Mouse (Mus musculus) small intestine, adult 2 months (tissue): ENCODE results near the gene Pex7. TPM values are rescaled to one million over a fixed set of nuclear protein-coding genes. Genes with fewer than 3 reads are reported as not detected.

Experiments
- H3K27ac ChIP-seq: fragments of 200-500 bp; 2 replicates; pipeline ENCODE4 v1.5.1; 2012; ENCODE audit warnings: low read depth, low read length, control low read depth, inconsistent platforms; ENCODE audit not compliant: insufficient read depth
- H3K27me3 ChIP-seq: fragments of 200-500 bp; 2 replicates; pipeline ENCODE4 v1.6.1; 2012; ENCODE audit warnings: mild to moderate bottlenecking, moderate library complexity, low read length, inconsistent platforms; ENCODE audit not compliant: control insufficient read depth, insufficient read depth
- H3K36me3 ChIP-seq: fragments of 200-500 bp; 2 replicates; pipeline ENCODE4 v1.6.1; 2012; ENCODE audit warnings: mild to moderate bottlenecking, low read length, control low read depth, inconsistent platforms; ENCODE audit not compliant: control insufficient read depth, insufficient read depth
- H3K4me1 ChIP-seq: fragments of 200-500 bp; 2 replicates; pipeline ENCODE4 v1.6.1; 2012; ENCODE audit warnings: low read length, inconsistent platforms, mixed read lengths; ENCODE audit not compliant: control insufficient read depth, insufficient read depth, insufficient read length
- H3K4me3 ChIP-seq: fragments of 200-500 bp; 2 replicates; pipeline ENCODE4 v1.5.1; 2012; ENCODE audit warnings: low read depth, mild to moderate bottlenecking, control low read depth, inconsistent platforms, low read length, moderate library complexity
- CTCF ChIP-seq: fragments of 200-500 bp; IDR thresholded peaks from 2 replicates; pipeline ENCODE4 v1.5.1; 2012; ENCODE audit warnings: low read depth, mild to moderate bottlenecking, control low read depth, inconsistent platforms, low read length, moderate library complexity, mixed read lengths; ENCODE audit not compliant: insufficient replicate concordance, insufficient read length; ENCODE audit errors: extremely low read depth
- POLR2A ChIP-seq: fragments of 200-500 bp; IDR thresholded peaks from 2 replicates; pipeline ENCODE4 v1.6.1; 2012; ENCODE audit warnings: low read depth, mild to moderate bottlenecking, control low read depth, inconsistent platforms, low read length, moderate library complexity
- WGBS: fragments of 180-500 bp; shearing (Covaris S2); methylation state at CpG from one replicate; pipeline ENCODE4 v1.1.7; 2018; 5-methylcytosine and 5-hydroxymethylcytosine counted together
- polyA plus RNA-seq: library from polyadenylated mRNA; depleted of rRNA; stranded (reverse); fragments of >200 nt; gene quantifications from 2 replicates; pipeline ENCODE4 v1.2.3, GENCODE M21; 2012

Pex7 gene
- polyA plus RNA-seq, 1 experiment: 26.1 TPM

- no peaks in the 10 kb centered on the region for H3K36me3 ChIP-seq
- no peaks in the 10 kb centered on the region for H3K27me3 ChIP-seq
- no peak overlapping the region for H3K4me3 ChIP-seq
- H3K4me1 ChIP-seq: peaks cover 18% of the 10 kb centered on the region; the same call in 1 of the 2 replicates
- TF ChIP-seq CTCF (no peak), POLR2A (no peak)
- no peak overlapping the region for H3K27ac ChIP-seq
- 61% methylated on average over 8 of the region's 8 CpGs for WGBS
Observed at GRCm38 (mm10) chr10:19939282-19939705, 31.8 kb upstream of the Pex7 start.

- Histone ChIP-seq H3K27ac (no peak overlapping the region), H3K36me3 (no peaks in the 10 kb centered on the region), H3K4me1 (peaks cover 18% of the 10 kb centered on the region; the same call in 1 of the 2 replicates), H3K4me3 (no peak overlapping the region), H3K27me3 (no peaks in the 10 kb centered on the region)
- TF ChIP-seq CTCF (no peak), POLR2A (no peak)
- WGBS: 29% methylated on average over 6 of the region's 6 CpGs
Observed at GRCm38 (mm10) chr10:19938738-19939137, 31.2 kb upstream of the Pex7 start.

- Histone ChIP-seq H3K4me3 (no peak overlapping the region), H3K27ac (no peak overlapping the region), H3K36me3 (no peaks in the 10 kb centered on the region), H3K4me1 (peaks cover 18% of the 10 kb centered on the region; the same call in 1 of the 2 replicates), H3K27me3 (no peaks in the 10 kb centered on the region)
- WGBS: 59% methylated on average over 9 of the region's 9 CpGs
- no peak for TF ChIP-seq POLR2A
Observed at GRCm38 (mm10) chr10:19936961-19937708, 29.6 kb upstream of the Pex7 start.

- no peak overlapping the region for H3K27ac ChIP-seq
- H3K4me1 ChIP-seq: peaks cover 18% of the 10 kb centered on the region; the same call in 1 of the 2 replicates
- TF ChIP-seq CTCF (no peak), POLR2A (no peak)
- H3K27me3 ChIP-seq: no peaks in the 10 kb centered on the region
- H3K4me3 ChIP-seq: no peak overlapping the region
- H3K36me3 ChIP-seq: no peaks in the 10 kb centered on the region
- WGBS: 36% methylated on average over 4 of the region's 4 CpGs
Observed at GRCm38 (mm10) chr10:19935821-19936367, 28.4 kb upstream of the Pex7 start.

GRCm38 (mm10) chr10:19935295-19935623 is 27.8 kb upstream of the Pex7 start:
- no peak overlapping the region for H3K27ac ChIP-seq
- peak overlapping the region; percentile 98 for H3K4me3 ChIP-seq
- H3K27me3 ChIP-seq: no peaks in the 10 kb centered on the region
- H3K36me3 ChIP-seq: no peaks in the 10 kb centered on the region
- WGBS: 2% methylated on average over 10 of the region's 10 CpGs
- peaks cover 18% of the 10 kb centered on the region; the same call in 1 of the 2 replicates for H3K4me1 ChIP-seq
- TF ChIP-seq POLR2A (no peak), CTCF (no peak)

GRCm38 (mm10) chr10:19934384-19935294 is 27.1 kb upstream of the Pex7 start, which contains the start of gene Map3k5:
Map3k5 (plus strand) TSS chr10:19934472.
- under 1% methylated on average over 95 of the region's 95 CpGs for WGBS
- Histone ChIP-seq H3K36me3 (no peaks in the 10 kb centered on the region), H3K27ac (peak within 1 kb of the TSS; percentile 95), H3K27me3 (no peaks in the 10 kb centered on the region), H3K4me1 (peaks cover 14% of the 10 kb centered on the region; the same call in 1 of the 2 replicates), H3K4me3 (peak within 1 kb of the TSS; percentile 98)
- TF ChIP-seq POLR2A (no peak), CTCF (no peak)
